7 mouse cellular contexts compared by ENCODE assay signal in genomic region chr7:79392860-79393513, GRCm38 (mm10). TPM values are rescaled to one million over a fixed set of nuclear protein-coding genes. Genes with fewer than 3 reads are reported as not detected.
DNase-seq lines count a peak whose midpoint lies in the region; ATAC-seq and TF ChIP-seq lines count a peak whose summit lies in the region.

No protein-coding gene starts in this region.

- no peak overlapping the region for H3K27ac ChIP-seq in embryonic facial prominence, embryonic 13.5 days
- H3K27ac ChIP-seq in limb, embryonic 11.5 days (replicated peaks; ENCODE audit: low read depth, low read length) = no peak overlapping the region; the same call in 1 of the 2 replicates
- H3K27ac ChIP-seq in neural tube, embryonic 14.5 days (ENCODE audit: low read depth, low read length) = no peak overlapping the region
- H3K27ac ChIP-seq in cerebellum, adult 2 months (ENCODE audit: insufficient read depth, low read length) = no peak overlapping the region

- 0 out of 2 replicates have a peak overlapping the region, but pooled peaks have one; percentile 79 for H3K9ac ChIP-seq in embryonic facial prominence, embryonic 13.5 days
- H3K9ac ChIP-seq in limb, embryonic 11.5 days (ENCODE audit: low read length) = no peak overlapping the region
- no peak overlapping the region for H3K9ac ChIP-seq in neural tube, embryonic 14.5 days (replicated peaks; ENCODE audit: low read depth, low read length)

- peak overlapping the region; percentile 65 for H3K4me3 ChIP-seq in embryonic facial prominence, embryonic 13.5 days
- H3K4me3 ChIP-seq in limb, embryonic 11.5 days (ENCODE audit: low read depth, low read length) = peak overlapping the region; percentile 64
- H3K4me3 ChIP-seq in neural tube, embryonic 14.5 days (ENCODE audit: low read depth, low read length) = peak overlapping the region; percentile 43; the same call in 1 of the 2 replicates
- no peak overlapping the region for H3K4me3 ChIP-seq in cerebellum, adult 2 months (replicated peaks; ENCODE audit: insufficient read depth, low read depth, low read length)

- TF ChIP-seq POLR2A in cerebellum, adult 2 months (IDR thresholded peaks at IDR 0.05; ENCODE audit: borderline replicate concordance, insufficient read depth, low read length) = no peak

- peak; percentile 63 for ATAC-seq in CD4-positive, CD25-positive, alpha-beta regulatory T cell, adult 4 months
- ATAC-seq in embryonic facial prominence, embryonic 13.5 days (ENCODE audit: insufficient number of reproducible peaks, insufficient read depth, low FRiP score, low TSS enrichment, low read depth) = no peak
- ATAC-seq in limb, embryonic 11.5 days (ENCODE audit: insufficient number of reproducible peaks, low FRiP score, low TSS enrichment, low read depth) = no peak
- ATAC-seq in neural tube, embryonic 14.5 days (ENCODE audit: low read depth) = no peak

- peaks cover 11% of the 10 kb centered on the region; the same call in 1 of the 2 replicates for H3K4me1 ChIP-seq in embryonic facial prominence, embryonic 13.5 days
- H3K4me1 ChIP-seq in limb, embryonic 11.5 days (ENCODE audit: control insufficient read depth, insufficient read depth, low read length) = no peaks in the 10 kb centered on the region; the same call in 1 of the 2 replicates
- peaks cover 4% of the 10 kb centered on the region; the same call in 1 of the 2 replicates for H3K4me1 ChIP-seq in neural tube, embryonic 14.5 days (ENCODE audit: control insufficient read depth, insufficient read depth, low read length)
- no peaks in the 10 kb centered on the region for H3K4me1 ChIP-seq in cerebellum, adult 2 months (ENCODE audit: control insufficient read depth, insufficient read depth, low read length)

- no peaks in the 10 kb centered on the region for H3K36me3 ChIP-seq in embryonic facial prominence, embryonic 13.5 days
- no peaks in the 10 kb centered on the region for H3K36me3 ChIP-seq in limb, embryonic 11.5 days (ENCODE audit: control insufficient read depth, insufficient read depth, low read length)
- no peaks in the 10 kb centered on the region for H3K36me3 ChIP-seq in neural tube, embryonic 14.5 days (ENCODE audit: control insufficient read depth, insufficient read depth, low read length)

- peak; percentile 81 for DNase-seq in 416B (ENCODE audit: low read depth)
- DNase-seq in limb, embryonic 11.5 days (ENCODE audit: low spot score) = no peak
- no peak for DNase-seq in layer of hippocampus, postnatal 10 days (ENCODE audit: low spot score in 2 of 2)
- DNase-seq in cerebellum, adult 2 months = no peak

- TF ChIP-seq CTCF in cerebellum, adult 2 months (IDR thresholded peaks at IDR 0.05; ENCODE audit: borderline replicate concordance, insufficient read depth, low read depth, low read length) = no peak

- H3K27me3 ChIP-seq in embryonic facial prominence, embryonic 13.5 days = no peaks in the 10 kb centered on the region
- H3K27me3 ChIP-seq in limb, embryonic 11.5 days (ENCODE audit: control insufficient read depth, insufficient read depth, low read length) = no peaks in the 10 kb centered on the region
- no peaks in the 10 kb centered on the region for H3K27me3 ChIP-seq in neural tube, embryonic 14.5 days (ENCODE audit: control insufficient read depth, insufficient read depth, low read length)
- no peaks in the 10 kb centered on the region for H3K27me3 ChIP-seq in cerebellum, adult 2 months (ENCODE audit: control insufficient read depth, insufficient read depth, low read length)

- H3K9me3 ChIP-seq in embryonic facial prominence, embryonic 13.5 days = no peaks in the 10 kb centered on the region
- H3K9me3 ChIP-seq in limb, embryonic 11.5 days (ENCODE audit: control insufficient read depth, low read length) = no peaks in the 10 kb centered on the region
- H3K9me3 ChIP-seq in neural tube, embryonic 14.5 days (ENCODE audit: control insufficient read depth, low read length) = no peaks in the 10 kb centered on the region

- peak overlapping the region; percentile 83 for H3K4me2 ChIP-seq in embryonic facial prominence, embryonic 13.5 days
- H3K4me2 ChIP-seq in limb, embryonic 11.5 days (ENCODE audit: low read depth, severe bottlenecking) = peak overlapping the region; percentile 92
- peak overlapping the region; percentile 89; the same call in 1 of the 2 replicates for H3K4me2 ChIP-seq in neural tube, embryonic 14.5 days (ENCODE audit: low read depth, low read length)

- WGBS in embryonic facial prominence, embryonic 13.5 days = 54% methylated on average over 9 of the region's 9 CpGs
- 60% methylated on average over 9 of the region's 9 CpGs for WGBS in limb, embryonic 11.5 days
- 65% methylated on average over 9 of the region's 9 CpGs for WGBS in neural tube, embryonic 14.5 days
- 53% methylated on average over 9 of the region's 9 CpGs for WGBS in cerebellum, adult 2 months

RNA-seq across cellular contexts. Expression of gene Fanci, which starts 1.3 kb away (rescaled TPM):
- 1 to 10 TPM; 4.4 to 7.9 TPM for polyA plus RNA-seq in CD4-positive, CD25-positive, alpha-beta regulatory T cell, adult 4 months (2017; shearing (Covaris generic))
- polyA plus RNA-seq in embryonic facial prominence, embryonic 13.5 days (2015; fragmentation: Nextera tagmentation; extraction: Ambion mirVana) = 9.1 and 9.5 TPM in 2 replicates
- 17.7 and 22.1 TPM in 2 replicates for polyA plus RNA-seq in limb, embryonic 11.5 days (2014; fragmentation: Nextera tagmentation; extraction: Ambion mirVana)
- polyA plus RNA-seq in neural tube, embryonic 14.5 days (2014; fragmentation: Nextera tagmentation; extraction: Ambion mirVana) = 1.5 and 1.9 TPM in 2 replicates
- 1 to 10 TPM; 1.0 to 1.9 TPM for total RNA-seq in layer of hippocampus, postnatal 10 days (2021)
- polyA plus RNA-seq in cerebellum, adult 2 months (2012; rRNA removed) = 0.33 and 0.34 TPM in 2 replicates

RNA-seq across cellular contexts. Expression of gene Rlbp1, which starts 6.1 kb away (rescaled TPM):
- polyA plus RNA-seq in CD4-positive, CD25-positive, alpha-beta regulatory T cell, adult 4 months (2017; shearing (Covaris generic)) = not detected
- polyA plus RNA-seq in embryonic facial prominence, embryonic 13.5 days (2015; fragmentation: Nextera tagmentation; extraction: Ambion mirVana) = 1.1 and 2.7 TPM in 2 replicates
- 0.33 and 0.55 TPM in 2 replicates for polyA plus RNA-seq in limb, embryonic 11.5 days (2014; fragmentation: Nextera tagmentation; extraction: Ambion mirVana)
- 23.4 TPM in 2 replicates for polyA plus RNA-seq in neural tube, embryonic 14.5 days (2014; fragmentation: Nextera tagmentation; extraction: Ambion mirVana)
- 10 to 100 TPM; 22.4 to 32.9 TPM for total RNA-seq in layer of hippocampus, postnatal 10 days (2021)
- polyA plus RNA-seq in cerebellum, adult 2 months (2012; rRNA removed) = 9.8 and 13.9 TPM in 2 replicates
